ENCODE assay signal across 21 mouse cellular contexts in the genomic region with DNA sequence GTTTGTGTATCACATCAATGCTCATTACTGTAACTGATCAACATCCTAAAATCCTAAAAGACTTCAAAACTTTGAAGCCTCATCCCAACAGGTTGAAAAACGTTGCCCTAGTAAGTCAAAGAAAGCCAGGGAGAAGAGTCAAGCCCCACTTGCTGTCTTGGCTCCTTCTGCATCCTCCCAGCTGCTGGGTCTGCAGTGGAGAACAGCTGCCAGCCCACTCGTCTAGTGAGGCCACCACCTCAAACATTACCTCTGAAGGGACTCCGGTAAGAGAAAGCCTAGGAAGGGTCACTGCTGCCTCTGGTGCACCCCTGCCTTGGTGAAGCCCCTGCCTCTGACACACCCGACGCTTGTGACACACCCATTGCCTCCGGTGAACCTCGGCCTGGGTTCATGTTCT.
DNase-seq lines count a peak whose midpoint lies in the region; ATAC-seq and TF ChIP-seq lines count a peak whose summit lies in the region.
"Had no signal": no experiment of that assay in that cellular context is flagged by ENCODE, and none has a peak within 500 bp of the region (broad histone marks: within the 10 kb centered on the region; RNA-seq: fewer than 3 reads in every experiment).

No protein-coding gene starts in this region.

- TF ChIP-seq POLR2A in myocyte (IDR thresholded peaks at IDR 0.05; ENCODE audit: insufficient read length, low read depth), result no peak

- DNase-seq in gastrocnemius, adult 2 months, result no peak
- DNase-seq in gastrocnemius, postnatal 25 days, result no peak
- peak; percentile 16 for DNase-seq in 3134 (ENCODE audit: extremely low read depth, insufficient read length, low spot score)
- no peak for DNase-seq in midbrain, embryonic 11.5 days (ENCODE audit: low spot score, missing footprints)
- DNase-seq: adrenal gland, adult 2 months; adrenal gland, adult 8-10 months; adrenal gland, postnatal 14 days; adrenal gland, postnatal 25 days; adrenal gland, postnatal 36 days; B cell, adult 2 months; cerebellum, adult 11 months; cerebellum, adult 11-12 months; cerebellum, adult 18-20 months; cerebellum, adult 2 months had no signal

- H3K4me1 ChIP-seq in midbrain, embryonic 11.5 days (ENCODE audit: control insufficient read depth, insufficient read depth, low read length), result no peaks in the 10 kb centered on the region

- no peak overlapping the region for H3K27ac ChIP-seq in gastrocnemius, adult 2 months
- H3K27ac ChIP-seq in midbrain, embryonic 11.5 days (ENCODE audit: low read depth, low read length), result no peak overlapping the region

- peak overlapping the region; percentile 62 for H3K4me2 ChIP-seq in myocyte (ENCODE audit: low read depth)
- H3K4me2 ChIP-seq in midbrain, embryonic 11.5 days, result no peak overlapping the region

- no peak for TF ChIP-seq CTCF in gastrocnemius, adult 2 months (IDR thresholded peaks at IDR 0.05)

- 86% methylated on average over 7 of the region's 7 CpGs for WGBS in midbrain, embryonic 11.5 days

- no peaks in the 10 kb centered on the region for H3K27me3 ChIP-seq in myocyte (ENCODE audit: control insufficient read depth, insufficient read depth, insufficient read length)
- H3K27me3 ChIP-seq in midbrain, embryonic 11.5 days (ENCODE audit: control insufficient read depth, insufficient read depth, low read length), result no peaks in the 10 kb centered on the region
- H3K27me3 ChIP-seq: CH12.LX, Patski had no signal

- no peak overlapping the region for H3K9ac ChIP-seq in midbrain, embryonic 11.5 days (ENCODE audit: low read length)

- no peaks in the 10 kb centered on the region for H3K9me3 ChIP-seq in midbrain, embryonic 11.5 days (ENCODE audit: control insufficient read depth, low read length)

- H3K36me3 ChIP-seq in myocyte (ENCODE audit: control insufficient read depth, insufficient read depth), result no peaks in the 10 kb centered on the region
- no peaks in the 10 kb centered on the region for H3K36me3 ChIP-seq in midbrain, embryonic 11.5 days (ENCODE audit: control insufficient read depth, insufficient read depth, low read length)
- H3K36me3 ChIP-seq: G1E had no signal

- intact Hi-C loops in gastrocnemius, adult 2 months (cut with DNase I), result no loop called here

- no peak for ATAC-seq in midbrain, embryonic 11.5 days (ENCODE audit: low FRiP score)
- no peak for ATAC-seq in megakaryocyte-erythroid progenitor cell, adult 5-6 weeks (replicated peaks; ENCODE audit: low FRiP score, low TSS enrichment, poor library complexity, severe bottlenecking)
- ATAC-seq: activated CD4-positive, CD25-positive, alpha-beta regulatory T cell, adult 4 months; CD4-positive, CD25-positive, alpha-beta regulatory T cell, adult 4 months; Patski had no signal

- no peak overlapping the region for H3ac ChIP-seq in myocyte (ENCODE audit: control insufficient read depth, insufficient read length)

- H3K4me3 ChIP-seq in gastrocnemius, adult 2 months, result peak overlapping the region; percentile 28; the same call in 1 of the 2 replicates
- no peak overlapping the region for H3K4me3 ChIP-seq in myocyte
- no peak overlapping the region for H3K4me3 ChIP-seq in midbrain, embryonic 11.5 days (ENCODE audit: low read depth, low read length)

- no peaks in the 10 kb centered on the region for H3K79me2 ChIP-seq in myocyte (ENCODE audit: control insufficient read depth, insufficient read depth)

TF ChIP-seq in myocyte, 11 proteins besides CTCF, POLR2A, EP300 and RAD21:
- TF ChIP-seq MYOG (IDR thresholded peaks at IDR 0.05; ENCODE audit: control insufficient read depth in 1 of 3, insufficient read depth in 1 of 3, insufficient read length in 2 of 3, low read depth in 2 of 3), result peak in 2 of 3 experiments; percentile 53 to 80
- no peak for TF ChIP-seq USF1 (IDR thresholded peaks at IDR 0.05; ENCODE audit: low read depth)
- TF ChIP-seq MYOD1 (IDR thresholded peaks at IDR 0.05; ENCODE audit: control insufficient read depth in 1 of 3, insufficient read length in 2 of 3, low read depth in 2 of 3), result peak in 2 of 3 experiments; percentile 66 to 84
TF ChIP-seq in myocyte: peak in this region for 2.
